In genomic region chr14:61756651-61757050, GRCm38 (mm10) we compare ENCODE assay signal across 9 mouse cellular contexts.
DNase-seq lines count a peak whose midpoint lies in the region; ATAC-seq and TF ChIP-seq lines count a peak whose summit lies in the region.
"Had no signal": no experiment of that assay in that cellular context is flagged by ENCODE, and none has a peak within 500 bp of the region (broad histone marks: within the 10 kb centered on the region; RNA-seq: fewer than 3 reads in every experiment).

No protein-coding gene starts in this region.

- H3K4me3 ChIP-seq in kidney, postnatal 0 days (replicated peaks; ENCODE audit: low read depth, low read length) = no peak overlapping the region; the same call in 1 of the 2 replicates
- H3K4me3 ChIP-seq in forebrain, embryonic 13.5 days = no peak overlapping the region
- H3K4me3 ChIP-seq in intestine, embryonic 16.5 days (ENCODE audit: low read length) = no peak overlapping the region
- H3K4me3 ChIP-seq in midbrain, postnatal 0 days (ENCODE audit: low read depth, low read length) = no peak overlapping the region

- peak overlapping the region; percentile 53 for H3K4me2 ChIP-seq in kidney, postnatal 0 days (ENCODE audit: low read length)
- H3K4me2 ChIP-seq in forebrain, embryonic 13.5 days = peak overlapping the region; percentile 50
- peak overlapping the region; percentile 54; the same call in 1 of the 2 replicates for H3K4me2 ChIP-seq in intestine, embryonic 16.5 days (ENCODE audit: low read depth, low read length)
- peak overlapping the region; percentile 48; the same call in 1 of the 2 replicates for H3K4me2 ChIP-seq in midbrain, postnatal 0 days (ENCODE audit: low read depth, low read length, poor library complexity, severe bottlenecking)

- no peak for TF ChIP-seq CTCF in kidney, postnatal 0 days (IDR thresholded peaks at IDR 0.05; ENCODE audit: low read depth)
- TF ChIP-seq CTCF in midbrain, postnatal 0 days (IDR thresholded peaks at IDR 0.05) = no peak

- no peaks in the 10 kb centered on the region for H3K9me3 ChIP-seq in kidney, postnatal 0 days (replicated peaks; ENCODE audit: low read length)
- H3K9me3 ChIP-seq in forebrain, embryonic 13.5 days (replicated peaks) = no peaks in the 10 kb centered on the region
- H3K9me3 ChIP-seq in intestine, embryonic 16.5 days (ENCODE audit: control insufficient read depth, low read length) = no peaks in the 10 kb centered on the region
- H3K9me3 ChIP-seq in midbrain, postnatal 0 days (ENCODE audit: low read length) = no peaks in the 10 kb centered on the region
- H3K9me3 ChIP-seq: limb, embryonic 12.5 days had no signal

- 26% methylated on average over 1 of the region's 1 CpGs for WGBS in kidney, postnatal 0 days
- 10% methylated on average over 1 of the region's 1 CpGs for WGBS in forebrain, embryonic 13.5 days
- WGBS in intestine, embryonic 16.5 days = 29% methylated on average over 1 of the region's 1 CpGs
- 3% methylated on average over 1 of the region's 1 CpGs for WGBS in midbrain, postnatal 0 days

- DNase-seq in kidney, postnatal 0 days (ENCODE audit: low spot score) = no peak
- no peak for DNase-seq in kidney, adult 9 months
- DNase-seq in midbrain, postnatal 0 days (ENCODE audit: low spot score) = no peak
- DNase-seq in right cerebral cortex, postnatal 36 days (ENCODE audit: low spot score in 2 of 2) = no peak
- DNase-seq in thymus, postnatal 4 days = no peak
- no peak for DNase-seq in cerebellum, adult 18-20 months

- H3K27me3 ChIP-seq in kidney, postnatal 0 days (ENCODE audit: insufficient read depth, low read length) = no peaks in the 10 kb centered on the region
- no peaks in the 10 kb centered on the region for H3K27me3 ChIP-seq in forebrain, embryonic 13.5 days
- H3K27me3 ChIP-seq in intestine, embryonic 16.5 days (replicated peaks; ENCODE audit: control insufficient read depth, insufficient read depth, low read length) = no peaks in the 10 kb centered on the region
- no peaks in the 10 kb centered on the region for H3K27me3 ChIP-seq in midbrain, postnatal 0 days (ENCODE audit: insufficient read depth, low read length)
- H3K27me3 ChIP-seq: limb, embryonic 12.5 days had no signal

- H3K36me3 ChIP-seq in kidney, postnatal 0 days (ENCODE audit: insufficient read depth, low read length) = no peaks in the 10 kb centered on the region
- H3K36me3 ChIP-seq in forebrain, embryonic 13.5 days (ENCODE audit: poor library complexity, severe bottlenecking) = no peaks in the 10 kb centered on the region
- no peaks in the 10 kb centered on the region for H3K36me3 ChIP-seq in intestine, embryonic 16.5 days (ENCODE audit: control insufficient read depth, insufficient read depth, low read length)
- no peaks in the 10 kb centered on the region for H3K36me3 ChIP-seq in midbrain, postnatal 0 days (ENCODE audit: insufficient read depth, low read length)
- H3K36me3 ChIP-seq: limb, embryonic 12.5 days had no signal

- H3K9ac ChIP-seq in kidney, postnatal 0 days (ENCODE audit: low read depth, low read length) = no peak overlapping the region
- H3K9ac ChIP-seq in forebrain, embryonic 13.5 days = no peak overlapping the region
- H3K9ac ChIP-seq in intestine, embryonic 16.5 days (ENCODE audit: low read depth, low read length) = no peak overlapping the region
- no peak overlapping the region for H3K9ac ChIP-seq in midbrain, postnatal 0 days (replicated peaks; ENCODE audit: low read length, poor library complexity, severe bottlenecking)
- H3K9ac ChIP-seq: limb, embryonic 12.5 days had no signal

- ATAC-seq in kidney, postnatal 0 days (replicated peaks; ENCODE audit: low FRiP score, low read depth) = no peak
- ATAC-seq in forebrain, embryonic 13.5 days = no peak
- no peak for ATAC-seq in intestine, embryonic 16.5 days
- no peak for ATAC-seq in midbrain, postnatal 0 days (ENCODE audit: low FRiP score)

- H3K27ac ChIP-seq in kidney, postnatal 0 days = no peak overlapping the region
- no peak overlapping the region for H3K27ac ChIP-seq in forebrain, embryonic 13.5 days
- no peak overlapping the region for H3K27ac ChIP-seq in intestine, embryonic 16.5 days (ENCODE audit: low read length)
- peak overlapping the region; percentile 3; the same call in 1 of the 2 replicates for H3K27ac ChIP-seq in midbrain, postnatal 0 days (ENCODE audit: low read depth, low read length)
- H3K27ac ChIP-seq: limb, embryonic 12.5 days had no signal

- no peaks in the 10 kb centered on the region; the same call in 1 of the 2 replicates for H3K4me1 ChIP-seq in kidney, postnatal 0 days (replicated peaks; ENCODE audit: insufficient read depth, low read length)
- H3K4me1 ChIP-seq in forebrain, embryonic 13.5 days = peaks cover 12% of the 10 kb centered on the region
- H3K4me1 ChIP-seq in intestine, embryonic 16.5 days (ENCODE audit: control insufficient read depth, insufficient read depth, low read length) = peaks cover 4% of the 10 kb centered on the region; the same call in 1 of the 2 replicates
- H3K4me1 ChIP-seq in midbrain, postnatal 0 days (ENCODE audit: insufficient read depth, low read length) = no peaks in the 10 kb centered on the region
